In genomic region chr12:25101389-25101788, GRCm38 (mm10) we compare ENCODE assay signal across 8 mouse cellular contexts. TPM values are rescaled to one million over a fixed set of nuclear protein-coding genes. Genes with fewer than 3 reads are reported as not detected.
DNase-seq lines count a peak whose midpoint lies in the region; ATAC-seq and TF ChIP-seq lines count a peak whose summit lies in the region.

No protein-coding gene starts in this region.

- H3K4me1 ChIP-seq in limb, embryonic 10.5 days: peaks cover 58% of the 10 kb centered on the region
- H3K4me1 ChIP-seq in midbrain, postnatal 0 days (ENCODE audit: insufficient read depth, low read length): peaks cover 8% of the 10 kb centered on the region; the same call in 1 of the 2 replicates

- ATAC-seq in midbrain, postnatal 0 days (ENCODE audit: low FRiP score): no peak

- WGBS in limb, embryonic 10.5 days: 10% methylated on average over 5 of the region's 5 CpGs
- WGBS in midbrain, postnatal 0 days: 26% methylated on average over 5 of the region's 5 CpGs

- H3K9me3 ChIP-seq in limb, embryonic 10.5 days (replicated peaks): no peaks in the 10 kb centered on the region
- H3K9me3 ChIP-seq in midbrain, postnatal 0 days (ENCODE audit: low read length): no peaks in the 10 kb centered on the region

- peak; percentile 53 to 84 for DNase-seq in adrenal gland, adult (ENCODE audit: inconsistent age in 2 of 2, low spot score in 1 of 2)
- DNase-seq in adrenal gland, postnatal 4 days (ENCODE audit: low spot score in 2 of 2): no peak
- DNase-seq in embryo, embryonic 10 days (ENCODE audit: low spot score): peak; percentile 66
- peak; percentile 28 for DNase-seq in heart, postnatal 4 days
- DNase-seq in limb, embryonic 10.5 days (ENCODE audit: low spot score): peak; percentile 64
- no peak for DNase-seq in midbrain, postnatal 0 days (ENCODE audit: low spot score)
- no peak for DNase-seq in spleen, postnatal 14 days (ENCODE audit: low spot score in 2 of 2)
- no peak for DNase-seq in urinary bladder, adult 2 months (ENCODE audit: low spot score)

- no peaks in the 10 kb centered on the region for H3K27me3 ChIP-seq in limb, embryonic 10.5 days (ENCODE audit: low read depth, poor library complexity, severe bottlenecking)
- H3K27me3 ChIP-seq in midbrain, postnatal 0 days (ENCODE audit: insufficient read depth, low read length): no peaks in the 10 kb centered on the region

- H3K4me2 ChIP-seq in midbrain, postnatal 0 days (ENCODE audit: low read depth, low read length, poor library complexity, severe bottlenecking): peak overlapping the region; percentile 99; the same call in 1 of the 2 replicates

- no peaks in the 10 kb centered on the region for H3K36me3 ChIP-seq in limb, embryonic 10.5 days
- no peaks in the 10 kb centered on the region for H3K36me3 ChIP-seq in midbrain, postnatal 0 days (ENCODE audit: insufficient read depth, low read length)

- H3K9ac ChIP-seq in midbrain, postnatal 0 days (replicated peaks; ENCODE audit: low read length, poor library complexity, severe bottlenecking): no peak overlapping the region

- TF ChIP-seq CTCF in midbrain, postnatal 0 days (IDR thresholded peaks at IDR 0.05): no peak

- H3K4me3 ChIP-seq in limb, embryonic 10.5 days: peak overlapping the region; percentile 79
- no peak overlapping the region; the same call in 1 of the 2 replicates for H3K4me3 ChIP-seq in midbrain, postnatal 0 days (ENCODE audit: low read depth, low read length)

- H3K27ac ChIP-seq in limb, embryonic 10.5 days: peak overlapping the region; percentile 99
- H3K27ac ChIP-seq in midbrain, postnatal 0 days (ENCODE audit: low read depth, low read length): no peak overlapping the region

RNA-seq across cellular contexts. Expression of gene Id2, which starts 4.4 kb away (rescaled TPM):
- 100 to 1,000 TPM; 463 to 511 TPM for total RNA-seq in adrenal gland, postnatal 4 days (2021)
- 10 to 100 TPM; 35.5 to 38.2 TPM for total RNA-seq in heart, postnatal 4 days (2021)
- 273 and 313 TPM in 2 replicates for polyA plus RNA-seq in limb, embryonic 10.5 days (2016; fragmentation: Nextera tagmentation; extraction: Ambion mirVana)
- total RNA-seq in midbrain, postnatal 0 days (2014; rRNA removed): 113 and 146 TPM in 2 replicates
- polyA plus RNA-seq in midbrain, postnatal 0 days (2015; fragmentation: Nextera tagmentation; extraction: Ambion mirVana): 200 and 208 TPM in 2 replicates
- 313 and 327 TPM in 2 replicates for polyA plus RNA-seq in urinary bladder, adult 2 months (2012; rRNA removed)

Comparison
In these comparisons a context has a peak if more than half of its experiments do, and no peak if none do; other contexts are left out.
1. DNase-seq: peak in adrenal gland, adult (2 of 2), embryo, embryonic 10 days (single experiment), heart, postnatal 4 days (single experiment) and limb, embryonic 10.5 days (single experiment); none in adrenal gland, postnatal 4 days (0 of 2), midbrain, postnatal 0 days (single experiment), spleen, postnatal 14 days (0 of 2) and urinary bladder, adult 2 months (single experiment).